Mouse (Mus musculus) liver, adult (tissue): Measurements from ENCODE around the gene Dusp28.

ENCODE experiments used
- GATA4 ChIP-seq: IDR thresholded peaks from 2 replicates; pipeline ENCODE4 v1.6.1; 2014; ENCODE audit warnings: mild to moderate bottlenecking, low read length; ENCODE audit not compliant: insufficient replicate concordance

Dusp28 gene

GRCm38 (mm10) chr1:92906779-92907631 lies at the start of gene Dusp28:
Gene Dusp28, plus strand, starts transcription at chr1:92906981.
- no peak for TF ChIP-seq GATA4

- TF ChIP-seq GATA4, result no peak
These were observed 45.3 kb upstream of the Dusp28 start for GRCm38 (mm10) chr1:92861503-92861902.

GRCm38 (mm10) chr1:92863268-92863667 lies 43.5 kb upstream of the Dusp28 start:
- TF ChIP-seq GATA4, result no peak

DNA sequence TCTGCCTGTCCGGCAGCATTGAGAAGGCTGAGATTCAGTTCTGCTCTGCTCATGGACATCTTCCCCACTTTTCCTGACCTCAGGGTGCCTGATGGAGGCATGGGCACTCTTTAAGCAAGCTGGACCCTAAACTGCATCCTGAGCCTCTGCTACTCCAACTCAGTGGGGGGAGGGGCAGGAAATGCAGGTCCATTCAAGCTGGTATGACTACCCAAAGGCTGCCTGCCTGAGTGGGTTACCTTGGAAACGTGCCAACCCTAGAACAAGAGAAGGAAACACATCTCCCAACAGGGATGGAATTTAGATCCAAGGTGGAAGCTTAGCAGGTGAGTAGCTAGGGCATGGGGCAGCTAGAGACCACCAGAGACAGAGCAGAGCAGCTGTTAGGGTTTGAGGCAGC lies 40.6 kb upstream of the Dusp28 start:
- TF ChIP-seq GATA4, result no peak

- TF ChIP-seq GATA4, result no peak
These were observed 36.8 kb upstream of the Dusp28 start for GRCm38 (mm10) chr1:92869985-92870384.

- TF ChIP-seq GATA4, result no peak
These were observed 34.1 kb upstream of the Dusp28 start for GRCm38 (mm10) chr1:92872666-92873065.

GRCm38 (mm10) chr1:92874011-92874410 lies 32.8 kb upstream of the Dusp28 start:
- no peak for TF ChIP-seq GATA4

DNA sequence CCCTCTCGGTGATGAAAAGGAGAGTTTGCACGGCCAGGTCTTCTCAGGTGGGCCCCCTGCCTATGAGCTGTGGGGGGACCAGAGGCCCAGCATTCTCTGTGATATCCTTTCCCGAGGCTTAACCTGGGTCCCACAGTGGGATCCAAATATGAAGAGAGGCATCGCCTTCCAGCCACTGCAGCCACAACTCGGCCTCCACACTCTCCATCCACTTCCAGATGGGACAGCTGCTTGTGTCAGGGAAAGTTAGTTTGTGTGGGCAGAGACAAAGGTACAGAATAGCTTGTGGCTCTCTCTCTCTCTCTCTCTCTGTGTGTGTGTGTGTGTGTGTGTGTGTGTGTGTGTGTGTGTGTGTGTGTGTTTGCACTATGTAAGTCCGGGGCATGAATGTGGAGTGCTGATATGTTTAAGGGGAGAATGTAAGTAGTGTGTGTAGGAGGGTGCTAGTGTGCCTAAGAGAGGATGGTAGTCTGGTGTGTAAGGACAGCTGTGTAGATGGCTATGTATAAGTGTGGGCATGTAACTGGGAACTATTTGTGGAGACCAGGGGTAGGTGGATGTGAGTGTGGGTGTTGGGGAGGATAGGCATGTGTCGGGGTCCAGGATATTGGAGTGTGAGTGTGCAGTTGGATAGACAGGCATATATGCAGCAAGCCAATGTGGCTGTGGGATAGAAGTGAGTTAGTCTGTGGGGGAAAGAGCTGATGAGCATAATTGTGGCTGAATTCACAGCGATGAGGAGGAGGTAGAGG lies 31.2 kb upstream of the Dusp28 start:
- no peak for TF ChIP-seq GATA4

DNA sequence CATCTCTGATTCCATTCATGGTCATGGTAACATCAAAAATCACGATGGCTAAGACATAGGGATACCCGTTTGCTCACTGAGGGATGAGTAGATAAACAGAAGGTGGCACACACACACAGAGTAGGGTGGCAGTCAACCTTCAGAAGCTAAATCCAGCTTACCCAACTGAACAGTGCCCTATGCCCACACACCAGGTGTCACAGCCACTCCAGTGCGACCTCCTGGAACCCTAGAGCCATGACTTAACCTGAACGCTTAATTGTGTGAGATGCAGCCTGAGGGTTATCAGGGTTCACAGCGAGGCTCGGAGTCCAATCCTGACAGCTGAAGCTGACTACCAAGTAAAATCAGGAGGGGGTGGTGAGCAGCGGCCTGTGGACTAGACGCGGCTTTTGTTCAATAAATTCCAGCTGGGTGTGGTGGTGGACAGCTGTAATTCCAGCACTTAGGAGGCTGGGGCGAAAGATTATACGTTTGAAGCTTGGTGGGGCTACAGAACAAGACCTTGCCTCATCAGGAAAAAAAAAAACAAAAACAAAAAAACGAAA lies 29.3 kb upstream of the Dusp28 start:
- no peak for TF ChIP-seq GATA4

DNA sequence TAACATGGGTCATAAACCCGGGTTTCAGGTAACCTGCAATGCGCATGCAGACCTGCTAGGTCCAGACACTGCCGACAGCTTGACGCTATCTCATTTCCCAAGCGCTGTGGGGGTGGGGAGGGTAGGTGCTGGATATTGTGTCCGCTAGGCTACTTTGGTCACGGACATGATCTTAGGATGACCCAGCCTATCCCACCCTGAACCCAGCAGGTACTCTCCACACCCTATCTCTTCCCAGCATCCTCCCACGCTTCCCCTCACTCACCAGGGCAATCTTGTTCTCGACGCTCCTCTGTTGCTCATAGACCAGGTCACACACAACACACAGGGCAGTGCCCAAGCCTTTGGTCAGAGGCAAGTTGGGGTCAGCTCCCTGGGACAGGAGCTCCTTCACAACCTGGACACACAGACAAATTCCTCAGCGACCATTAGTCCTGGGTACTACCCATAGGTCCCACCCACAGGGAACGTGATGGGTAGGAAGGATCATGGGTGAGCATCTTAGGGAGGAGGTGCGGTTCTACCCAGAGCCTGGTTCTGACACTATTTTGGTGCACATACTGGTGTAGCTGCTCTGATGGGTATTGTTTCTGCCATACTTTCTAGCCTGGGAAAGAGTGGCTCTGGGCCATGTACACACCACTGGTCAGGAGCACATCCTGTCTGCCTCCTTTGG lies 28.6 kb upstream of the Dusp28 start:
- TF ChIP-seq GATA4, result no peak

GRCm38 (mm10) chr1:92879266-92879665 lies 27.5 kb upstream of the Dusp28 start:
- no peak for TF ChIP-seq GATA4

DNA sequence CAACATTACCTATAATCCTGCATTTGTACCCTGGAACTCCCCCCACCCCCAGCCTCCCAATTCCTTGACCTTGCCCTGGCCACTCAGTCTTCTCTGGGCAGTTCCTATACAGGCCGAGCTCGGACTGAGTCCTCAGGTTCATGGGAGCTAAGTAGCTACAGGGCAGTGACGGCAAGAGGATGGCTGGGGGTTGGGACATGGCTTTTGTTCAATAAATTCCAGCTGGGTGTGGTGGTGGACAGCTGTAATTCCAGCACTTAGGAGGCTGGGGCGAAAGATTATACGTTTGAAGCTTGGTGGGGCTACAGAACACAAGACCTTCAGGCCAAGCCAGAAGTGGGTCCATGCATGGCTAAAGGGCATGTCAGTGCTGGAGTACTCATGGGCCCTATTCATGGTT lies 26.7 kb upstream of the Dusp28 start:
- no peak for TF ChIP-seq GATA4

- TF ChIP-seq GATA4, result no peak
These were observed 24.8 kb upstream of the Dusp28 start for GRCm38 (mm10) chr1:92881982-92882381.

DNA sequence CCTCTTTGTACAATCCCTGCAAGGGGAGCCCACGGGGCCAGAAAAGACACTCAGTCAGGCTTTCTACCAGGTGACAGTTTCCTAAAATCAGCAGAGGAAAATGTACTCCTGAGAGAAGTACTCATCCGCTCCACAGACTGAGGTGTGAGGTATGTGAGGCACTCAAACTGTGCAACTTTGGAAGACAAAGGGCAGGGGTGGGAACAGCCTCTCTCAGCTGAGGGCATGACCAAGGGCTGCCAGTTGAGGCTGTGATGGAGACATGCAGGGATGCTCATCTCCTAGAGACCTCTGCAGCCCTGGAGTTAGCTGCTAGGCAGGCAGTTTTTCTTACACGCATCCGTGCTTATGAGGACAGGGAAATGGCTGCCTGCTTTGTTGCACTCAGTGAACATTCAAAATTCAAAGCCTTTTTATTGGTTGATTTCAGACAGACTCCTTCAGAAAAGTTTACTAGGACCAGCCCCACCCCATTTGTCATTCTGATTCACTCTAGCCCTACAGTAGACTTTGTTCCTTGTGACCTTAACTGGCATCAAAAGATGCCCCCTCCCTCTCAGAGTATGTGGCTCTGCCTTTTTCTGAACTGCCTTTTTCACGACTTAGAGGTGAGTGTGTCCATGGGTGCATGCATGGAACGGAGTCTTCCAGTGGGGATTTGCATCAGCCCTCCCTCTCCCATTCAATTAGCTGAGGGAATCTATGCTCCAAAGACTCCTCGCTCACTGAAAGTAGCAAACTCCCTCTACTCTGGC lies 17.7 kb upstream of the Dusp28 start:
- TF ChIP-seq GATA4, result no peak

- TF ChIP-seq GATA4, result no peak
These were observed 14.0 kb upstream of the Dusp28 start for GRCm38 (mm10) chr1:92892791-92893190.
